Mouse (Mus musculus) liver, adult 2 months (tissue): ENCODE results near the gene Endou.

Source experiments
- CTCF ChIP-seq: fragments of 200-500 bp; IDR thresholded peaks from 2 replicates; pipeline ENCODE4 v1.5.1; 2011; ENCODE audit warnings: low read depth, low read length, control low read depth
- POLR2A ChIP-seq: fragments of 200-500 bp; IDR thresholded peaks from 2 replicates; pipeline ENCODE4 v1.6.1; 2011; ENCODE audit warnings: low read length, control low read depth; ENCODE audit not compliant: insufficient read depth; ENCODE audit errors: extremely low read depth

GRCm38 (mm10) chr15:97684118-97684517, 47.0 kb downstream of the Endou start:
- TF ChIP-seq CTCF: no peak
- TF ChIP-seq POLR2A: no peak
